Mouse (Mus musculus) embryo, embryonic 11.5 days (tissue): Measurements from ENCODE around the gene Olfr297.

Experiments
- DNase-seq: peaks from one replicate; pipeline ENCODE4 v3.0.0-alpha.2; 2012; ENCODE audit warnings: low read depth, low spot score

The Olfr297 gene

DNA sequence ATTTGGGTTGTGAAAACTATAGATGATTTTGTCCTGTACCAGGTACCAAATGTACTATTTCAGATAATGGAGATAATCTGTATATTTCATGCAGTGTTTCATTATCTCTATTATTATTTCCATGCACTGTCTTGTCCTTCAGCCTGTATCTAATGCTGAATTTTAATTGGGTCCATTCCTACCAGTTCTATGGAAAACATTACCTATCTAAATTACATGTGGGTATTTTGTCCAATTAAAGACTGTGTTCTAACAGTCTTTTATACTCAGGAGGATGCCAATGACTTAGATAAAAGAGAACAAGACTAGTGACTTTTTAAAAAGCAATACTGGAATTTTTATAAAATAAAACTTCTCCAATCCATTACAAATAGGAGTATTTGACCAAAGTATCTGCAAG lies at the start of gene Olfr297:
Gene Olfr297 (plus strand): TSS at position 301 of the 400 bp plus-strand sequence.
- no peak for DNase-seq

DNA sequence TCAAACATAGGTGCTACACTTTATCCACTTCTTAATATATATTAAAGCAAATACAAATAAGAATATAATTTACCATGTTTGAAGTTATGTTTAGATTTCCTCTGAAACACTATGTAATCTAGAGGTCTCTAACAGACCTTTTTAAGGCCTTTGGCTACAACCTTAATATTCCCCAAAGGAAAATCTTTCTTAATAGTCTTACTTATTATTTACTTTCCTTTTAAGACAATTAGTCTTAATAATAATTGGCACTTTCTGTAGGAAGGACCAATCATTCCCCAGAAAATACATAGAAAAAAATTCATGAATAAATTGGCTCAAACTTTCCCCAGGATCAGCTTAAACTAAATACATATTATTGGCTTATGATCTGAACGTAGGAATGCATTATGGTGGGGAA lies 27.4 kb upstream of the Olfr297 start, which contains the start of gene Olfr298:
Gene Olfr298 (minus strand): TSS at position 101 of the 400 bp plus-strand sequence.
- DNase-seq = no peak
